Mouse (Mus musculus): ENCODE measurements at regions not wholly inside any gene's neighbourhood (a gene's known extent, or its start where the extent isn't known, plus 50 kb on each side); places are given as distances from the start of the nearest gene placed in this dataset.

GRCm38 (mm10) chr14:9337107-9337506 lies 671.1 kb upstream of the 4930452B06Rik start:
- TF ChIP-seq CTCF (IDR thresholded peaks at IDR 0.05; ENCODE audit: low read depth) (no peak), EP300 (IDR thresholded peaks at IDR 0.05; ENCODE audit: low read depth) (no peak)
